Mouse (Mus musculus) cerebellum, postnatal 4 days (tissue): ENCODE measurements at regions not wholly inside any gene's neighbourhood (a gene's known extent, or its start where the extent isn't known, plus 50 kb on each side); places are given as distances from the start of the nearest gene placed in this dataset.
A peak's percentile ranks its signal among the peaks of the same experiment; 100 is the strongest.
"Not testable (repeated sequence)": the region's sequence is repeated elsewhere in the genome, so short reads cannot be mapped to it uniquely, and the experiment has no call there.

Experiments
- DNase-seq, 2 experiments: peaks; one replicate each; pipeline ENCODE4 v3.0.0; 2022; ENCODE audit warnings: low spot score in 2 of 2, mixed read lengths in 1 of 2

DNA sequence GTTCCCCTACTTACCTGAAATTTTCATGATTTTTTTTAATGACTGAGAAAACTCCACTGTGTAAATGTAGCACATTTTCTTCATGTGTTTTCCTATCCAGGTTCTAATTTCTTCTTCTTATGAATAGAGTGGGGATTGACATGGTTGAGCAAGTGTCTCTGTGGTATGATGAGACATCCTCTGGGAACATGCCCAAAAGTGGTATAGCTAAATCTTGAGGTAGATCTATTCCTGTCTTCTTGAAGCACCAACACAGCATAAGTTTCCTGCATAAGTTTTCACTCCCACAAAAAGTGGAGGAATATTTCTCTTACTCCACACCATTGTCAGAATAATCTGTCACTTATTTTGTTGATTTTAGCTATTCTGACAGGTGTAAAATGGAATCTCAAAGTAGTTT is 161.1 kb upstream of the Oprm1 start:
- DNase-seq, result no peak

DNA sequence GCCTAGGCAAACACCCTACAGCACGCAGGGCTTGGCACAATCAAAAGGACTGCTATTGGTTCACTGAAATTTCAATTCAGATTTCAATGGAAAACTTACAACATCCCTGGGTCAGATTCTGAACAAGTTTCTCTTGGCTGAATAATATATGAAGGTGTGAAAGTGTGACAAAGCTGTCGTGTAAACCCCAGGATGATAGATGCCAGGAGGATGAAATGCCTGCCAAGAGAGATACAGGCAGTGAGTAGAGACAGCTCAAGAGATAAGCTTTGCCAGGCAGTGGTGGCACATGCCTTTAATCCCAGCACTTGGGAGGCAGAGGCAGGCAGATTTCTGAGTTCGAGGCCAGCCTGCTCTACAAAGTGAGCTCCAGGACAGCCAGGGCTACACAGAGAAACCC is 159.7 kb upstream of the Oprm1 start:
- DNase-seq, result not testable (repeated sequence)

GRCm38 (mm10) chr10:6647576-6647975 is 110.7 kb upstream of the Oprm1 start:
- no peak for DNase-seq

GRCm38 (mm10) chr10:6685308-6686080 is 72.8 kb upstream of the Oprm1 start:
- peak in 1 of 2 experiments; percentile 4 for DNase-seq

DNA sequence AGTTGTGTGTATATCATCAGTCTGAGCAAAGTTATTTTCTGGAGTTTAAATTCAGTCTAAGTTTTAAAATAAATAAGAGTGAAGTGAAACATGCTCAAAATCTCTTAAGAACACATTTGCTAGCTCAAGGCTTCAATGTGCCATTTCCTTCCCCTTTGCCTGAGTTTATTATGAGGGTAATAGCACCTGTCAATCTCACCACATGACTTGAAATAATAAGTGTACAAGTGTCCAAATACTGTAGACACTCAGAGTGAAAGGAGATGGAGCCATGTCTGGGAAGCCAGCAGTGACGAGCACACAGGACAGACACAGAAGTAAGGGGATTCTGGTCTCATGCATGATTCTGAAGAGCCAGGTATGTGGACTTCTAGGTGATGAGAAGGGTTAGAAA is 72.2 kb upstream of the Oprm1 start:
- DNase-seq, result no peak
